Mouse (Mus musculus) G1E-ER4 (cell line): Measurements from ENCODE around the gene Hnrnpa3. TPM values are rescaled to one million over a fixed set of nuclear protein-coding genes. Genes with fewer than 3 reads are reported as not detected.

Experiments used
- GATA1 ChIP-seq: IDR thresholded peaks from one replicate; pipeline ENCODE4 v1.8.0; 2012; ENCODE audit warnings: low read length, inconsistent platforms
- polyA plus RNA-seq: library from polyadenylated mRNA; stranded (reverse); fragments of >175 nt; gene quantifications from 2 replicates; pipeline ENCODE4 v1.2.3, GENCODE M21; 2012

Gene Hnrnpa3
- polyA plus RNA-seq, 1 experiment = 253 TPM

GRCm38 (mm10) chr2:75713083-75713482 is 54.0 kb downstream of the Hnrnpa3 start:
- no peak for TF ChIP-seq GATA1

DNA sequence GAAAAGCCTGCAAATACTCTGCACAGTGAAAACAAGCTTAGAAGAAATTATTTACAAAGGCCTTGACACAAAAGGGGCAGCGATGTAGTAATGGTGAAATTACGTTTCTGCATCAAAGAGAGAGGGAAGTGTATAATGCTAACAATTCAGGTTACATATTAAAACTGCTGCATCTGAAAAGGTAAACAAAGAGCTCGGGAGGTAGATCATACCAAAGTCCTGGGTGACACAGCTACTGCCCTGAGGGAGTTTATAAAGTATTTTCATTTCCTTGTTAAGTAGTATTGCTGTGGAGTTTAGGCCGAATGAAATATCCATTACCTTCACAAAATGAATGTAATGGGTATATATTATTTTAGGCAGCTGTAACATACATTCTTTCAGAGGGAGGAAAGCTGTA is 55.7 kb downstream of the Hnrnpa3 start:
- TF ChIP-seq GATA1 = no peak

GRCm38 (mm10) chr2:75716046-75717016 is 57.3 kb downstream of the Hnrnpa3 start:
- no peak for TF ChIP-seq GATA1

Other genes starting within 250 kb of the Hnrnpa3 start
- gene Nfe2l2, start 45.4 kb downstream of the Hnrnpa3 start, polyA plus RNA-seq = 11.4 and 13.8 TPM in 2 replicates
- gene Agps, start 172.9 kb downstream of the Hnrnpa3 start, polyA plus RNA-seq = 9.3 and 13.2 TPM in 2 replicates